Mouse (Mus musculus): Measurements from ENCODE around the gene Plekha7. TPM values are rescaled to one million over a fixed set of nuclear protein-coding genes. Genes with fewer than 3 reads are reported as not detected.

The Plekha7 gene
- polyA plus RNA-seq, 1 experiment: 38.2 TPM

GRCm38 (mm10) chr7:116280126-116280525 lies 28.1 kb downstream of the Plekha7 start:
- Histone ChIP-seq H3K27ac (ENCODE audit: insufficient read depth, low read depth, low read length) (no peak overlapping the region), H3K4me3 (ENCODE audit: low read depth, low read length) (no peak overlapping the region), H3K4me1 (ENCODE audit: control insufficient read depth, insufficient read depth, insufficient read length, low read length) (peaks cover 12% of the 10 kb centered on the region), H3K36me3 (ENCODE audit: control insufficient read depth, insufficient read depth, low read length) (no peaks in the 10 kb centered on the region), H3K27me3 (ENCODE audit: control insufficient read depth, insufficient read depth, low read length) (no peaks in the 10 kb centered on the region)
- no peak for TF ChIP-seq CTCF (IDR thresholded peaks at IDR 0.05; ENCODE audit: extremely low read depth, insufficient read length, insufficient replicate concordance, low read depth, low read length)
- no peak for TF ChIP-seq POLR2A (IDR thresholded peaks at IDR 0.05; ENCODE audit: low read depth, low read length)
- 80% methylated on average over 5 of the region's 5 CpGs for WGBS

- H3K27ac ChIP-seq (ENCODE audit: insufficient read depth, low read depth, low read length): no peak overlapping the region
- WGBS: 58% methylated on average over 9 of the region's 9 CpGs
- H3K4me3 ChIP-seq (ENCODE audit: low read depth, low read length): no peak overlapping the region
- TF ChIP-seq POLR2A (IDR thresholded peaks at IDR 0.05; ENCODE audit: low read depth, low read length): no peak
- no peak for TF ChIP-seq CTCF (IDR thresholded peaks at IDR 0.05; ENCODE audit: extremely low read depth, insufficient read length, insufficient replicate concordance, low read depth, low read length)
- H3K27me3 ChIP-seq (ENCODE audit: control insufficient read depth, insufficient read depth, low read length): no peaks in the 10 kb centered on the region
- H3K4me1 ChIP-seq (ENCODE audit: control insufficient read depth, insufficient read depth, insufficient read length, low read length): no peaks in the 10 kb centered on the region; the same call in 1 of the 2 replicates
- H3K36me3 ChIP-seq (ENCODE audit: control insufficient read depth, insufficient read depth, low read length): no peaks in the 10 kb centered on the region
Measured at GRCm38 (mm10) chr7:116278280-116278679, 29.9 kb downstream of the Plekha7 start.

GRCm38 (mm10) chr7:116276315-116276714 lies 31.9 kb downstream of the Plekha7 start:
- TF ChIP-seq POLR2A (IDR thresholded peaks at IDR 0.05; ENCODE audit: low read depth, low read length) (no peak), CTCF (IDR thresholded peaks at IDR 0.05; ENCODE audit: extremely low read depth, insufficient read length, insufficient replicate concordance, low read depth, low read length) (no peak)
- Histone ChIP-seq H3K36me3 (ENCODE audit: control insufficient read depth, insufficient read depth, low read length) (no peaks in the 10 kb centered on the region), H3K4me1 (ENCODE audit: control insufficient read depth, insufficient read depth, insufficient read length, low read length) (no peaks in the 10 kb centered on the region), H3K27me3 (ENCODE audit: control insufficient read depth, insufficient read depth, low read length) (no peaks in the 10 kb centered on the region), H3K4me3 (ENCODE audit: low read depth, low read length) (no peak overlapping the region), H3K27ac (ENCODE audit: insufficient read depth, low read depth, low read length) (no peak overlapping the region)

- 42% methylated on average over 6 of the region's 6 CpGs for WGBS
- no peak overlapping the region for H3K4me3 ChIP-seq (ENCODE audit: low read depth, low read length)
- H3K4me1 ChIP-seq (ENCODE audit: control insufficient read depth, insufficient read depth, insufficient read length, low read length): peaks cover 14% of the 10 kb centered on the region
- H3K27ac ChIP-seq (ENCODE audit: insufficient read depth, low read depth, low read length): no peak overlapping the region
- TF ChIP-seq POLR2A (IDR thresholded peaks at IDR 0.05; ENCODE audit: low read depth, low read length) (no peak), CTCF (IDR thresholded peaks at IDR 0.05; ENCODE audit: extremely low read depth, insufficient read length, insufficient replicate concordance, low read depth, low read length) (no peak)
- no peaks in the 10 kb centered on the region for H3K36me3 ChIP-seq (ENCODE audit: control insufficient read depth, insufficient read depth, low read length)
- H3K27me3 ChIP-seq (ENCODE audit: control insufficient read depth, insufficient read depth, low read length): no peaks in the 10 kb centered on the region
Measured at GRCm38 (mm10) chr7:116273111-116273510, 35.1 kb downstream of the Plekha7 start.

GRCm38 (mm10) chr7:116269501-116269995 lies 38.6 kb downstream of the Plekha7 start:
- H3K27me3 ChIP-seq (ENCODE audit: control insufficient read depth, insufficient read depth, low read length): no peaks in the 10 kb centered on the region
- no peak overlapping the region for H3K27ac ChIP-seq (ENCODE audit: insufficient read depth, low read depth, low read length)
- H3K4me3 ChIP-seq (ENCODE audit: low read depth, low read length): no peak overlapping the region
- no peaks in the 10 kb centered on the region for H3K36me3 ChIP-seq (ENCODE audit: control insufficient read depth, insufficient read depth, low read length)
- peaks cover 15% of the 10 kb centered on the region for H3K4me1 ChIP-seq (ENCODE audit: control insufficient read depth, insufficient read depth, insufficient read length, low read length)
- WGBS: 85% methylated on average over 6 of the region's 6 CpGs
- no peak for TF ChIP-seq POLR2A (IDR thresholded peaks at IDR 0.05; ENCODE audit: low read depth, low read length)

GRCm38 (mm10) chr7:116268113-116268926 lies 39.9 kb downstream of the Plekha7 start:
- TF ChIP-seq CTCF (IDR thresholded peaks at IDR 0.05; ENCODE audit: extremely low read depth, insufficient read length, insufficient replicate concordance, low read depth, low read length) (no peak), POLR2A (IDR thresholded peaks at IDR 0.05; ENCODE audit: low read depth, low read length) (no peak)
- 30% methylated on average over 13 of the region's 13 CpGs for WGBS
- H3K36me3 ChIP-seq (ENCODE audit: control insufficient read depth, insufficient read depth, low read length): no peaks in the 10 kb centered on the region
- H3K27ac ChIP-seq (ENCODE audit: insufficient read depth, low read depth, low read length): peak overlapping the region; percentile 62
- no peaks in the 10 kb centered on the region for H3K27me3 ChIP-seq (ENCODE audit: control insufficient read depth, insufficient read depth, low read length)
- 0 out of 2 replicates have a peak overlapping the region, but pooled peaks have one; percentile 2 for H3K4me3 ChIP-seq (ENCODE audit: low read depth, low read length)
- H3K4me1 ChIP-seq (ENCODE audit: control insufficient read depth, insufficient read depth, insufficient read length, low read length): peaks cover 15% of the 10 kb centered on the region

GRCm38 (mm10) chr7:116263281-116263680 lies 44.9 kb downstream of the Plekha7 start:
- H3K36me3 ChIP-seq (ENCODE audit: control insufficient read depth, insufficient read depth, low read length): no peaks in the 10 kb centered on the region
- H3K4me3 ChIP-seq (ENCODE audit: low read depth, low read length): no peak overlapping the region
- H3K4me1 ChIP-seq (ENCODE audit: control insufficient read depth, insufficient read depth, insufficient read length, low read length): peaks cover 11% of the 10 kb centered on the region
- 83% methylated on average over 7 of the region's 7 CpGs for WGBS
- no peaks in the 10 kb centered on the region for H3K27me3 ChIP-seq (ENCODE audit: control insufficient read depth, insufficient read depth, low read length)
- H3K27ac ChIP-seq (ENCODE audit: insufficient read depth, low read depth, low read length): no peak overlapping the region
- TF ChIP-seq POLR2A (IDR thresholded peaks at IDR 0.05; ENCODE audit: low read depth, low read length) (no peak), CTCF (IDR thresholded peaks at IDR 0.05; ENCODE audit: extremely low read depth, insufficient read length, insufficient replicate concordance, low read depth, low read length) (no peak)

Data from small intestine, adult 2 months (tissue).